Mouse (Mus musculus): Measurements from ENCODE around the gene C2cd4a. TPM values are rescaled to one million over a fixed set of nuclear protein-coding genes. Genes with fewer than 3 reads are reported as not detected.

Gene C2cd4a
- total RNA-seq, 2 experiments from 2014 or later: 0.42 TPM; not detected in 1

- no peak for DNase-seq
- intact Hi-C loops (cut with DNase I): no loop called here
Measured at GRCm38 (mm10) chr9:67795205-67795675, 36.9 kb downstream of the C2cd4a start.

GRCm38 (mm10) chr9:67794668-67795067, 37.5 kb downstream of the C2cd4a start:
- DNase-seq: no peak
- intact Hi-C loops (cut with DNase I): no loop called here

GRCm38 (mm10) chr9:67794216-67794615, 37.9 kb downstream of the C2cd4a start:
- DNase-seq: no peak
- intact Hi-C loops (cut with DNase I): no loop called here

GRCm38 (mm10) chr9:67793501-67793900, 38.6 kb downstream of the C2cd4a start:
- intact Hi-C loops (cut with DNase I): no loop called here
- no peak for DNase-seq

GRCm38 (mm10) chr9:67792405-67792804, 39.7 kb downstream of the C2cd4a start:
- intact Hi-C loops (cut with DNase I): no loop called here
- no peak for DNase-seq

- no peak for DNase-seq
- intact Hi-C loops (cut with DNase I): no loop called here
Measured at GRCm38 (mm10) chr9:67787671-67788070, 44.5 kb downstream of the C2cd4a start.

GRCm38 (mm10) chr9:67786311-67786710, 45.8 kb downstream of the C2cd4a start:
- intact Hi-C loops (cut with DNase I): no loop called here
- DNase-seq: no peak

- no peak for DNase-seq
- intact Hi-C loops (cut with DNase I): no loop called here
Measured at GRCm38 (mm10) chr9:67783925-67784324, 48.2 kb downstream of the C2cd4a start.

GRCm38 (mm10) chr9:67783464-67783863, 48.7 kb downstream of the C2cd4a start:
- intact Hi-C loops (cut with DNase I): no loop called here

GRCm38 (mm10) chr9:67782786-67783185, 49.3 kb downstream of the C2cd4a start:
- no peak for DNase-seq
- intact Hi-C loops (cut with DNase I): no loop called here

More at GRCm38 (mm10) chr9:67783464-67783863, 48.7 kb downstream of the C2cd4a start:
- no peak for DNase-seq

Other genes starting within 250 kb of the C2cd4a start
- gene C2cd4b, start 72.9 kb downstream of the C2cd4a start, total RNA-seq (2021): not detected
- 10 to 100 TPM; 23.6 to 24.1 TPM for gene Vps13c, start 8.1 kb upstream of the C2cd4a start, total RNA-seq (2021)